Mouse (Mus musculus): ENCODE measurements at regions not wholly inside any gene's neighbourhood (a gene's known extent, or its start where the extent isn't known, plus 50 kb on each side); places are given as distances from the start of the nearest gene placed in this dataset.

DNA sequence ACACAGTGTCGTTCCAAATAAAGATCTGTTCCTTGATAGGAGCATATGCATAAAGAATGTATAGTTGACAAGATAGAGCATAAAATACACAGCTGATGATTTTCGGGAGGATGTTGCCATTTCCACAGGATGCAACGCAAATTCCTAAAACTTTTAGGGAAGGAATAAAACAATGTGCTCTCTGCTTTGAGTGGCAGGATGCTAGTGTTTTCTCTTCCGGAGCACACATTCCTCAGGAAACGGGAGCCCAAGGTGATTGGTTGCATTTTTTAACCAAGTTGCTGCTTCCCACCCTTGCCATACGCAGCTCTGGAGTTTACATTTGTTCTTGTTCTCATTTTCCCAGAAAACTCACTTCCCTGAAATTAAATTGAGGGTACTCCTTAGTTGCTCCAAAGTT is 116.8 kb upstream of the Arhgap28 start:
- no peak for DNase-seq (ENCODE audit: low spot score)

- DNase-seq (ENCODE audit: low spot score) = no peak
These were observed 130.5 kb upstream of the Arhgap28 start for GRCm38 (mm10) chr17:68134373-68134772.

DNA sequence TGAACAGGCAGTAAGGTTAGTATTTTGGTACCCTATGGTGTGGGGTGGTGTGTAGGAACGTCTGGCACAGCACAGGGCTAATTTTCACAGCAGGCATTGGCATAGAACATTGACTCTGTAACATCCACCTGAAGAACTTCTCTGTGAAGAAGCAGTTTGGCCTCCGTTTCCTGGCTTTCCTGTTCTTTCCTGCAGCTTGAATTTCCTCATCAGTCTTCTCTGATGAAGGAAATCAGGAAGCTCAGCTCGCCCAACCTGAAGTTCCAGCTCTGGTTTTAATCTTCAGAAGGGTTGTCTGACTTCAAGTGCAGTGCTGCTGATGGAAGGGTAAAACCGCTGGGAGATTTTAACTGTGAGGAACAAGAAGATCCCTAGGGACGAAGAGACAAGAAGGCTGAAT is 131.5 kb upstream of the Arhgap28 start:
- no peak for DNase-seq (ENCODE audit: low spot score)

GRCm38 (mm10) chr17:68143307-68143706 is 130.3 kb upstream of the L3mbtl4 start:
- DNase-seq (ENCODE audit: low spot score) = no peak

- DNase-seq (ENCODE audit: low spot score) = no peak
These were observed 124.3 kb upstream of the L3mbtl4 start for GRCm38 (mm10) chr17:68149237-68149792.

DNA sequence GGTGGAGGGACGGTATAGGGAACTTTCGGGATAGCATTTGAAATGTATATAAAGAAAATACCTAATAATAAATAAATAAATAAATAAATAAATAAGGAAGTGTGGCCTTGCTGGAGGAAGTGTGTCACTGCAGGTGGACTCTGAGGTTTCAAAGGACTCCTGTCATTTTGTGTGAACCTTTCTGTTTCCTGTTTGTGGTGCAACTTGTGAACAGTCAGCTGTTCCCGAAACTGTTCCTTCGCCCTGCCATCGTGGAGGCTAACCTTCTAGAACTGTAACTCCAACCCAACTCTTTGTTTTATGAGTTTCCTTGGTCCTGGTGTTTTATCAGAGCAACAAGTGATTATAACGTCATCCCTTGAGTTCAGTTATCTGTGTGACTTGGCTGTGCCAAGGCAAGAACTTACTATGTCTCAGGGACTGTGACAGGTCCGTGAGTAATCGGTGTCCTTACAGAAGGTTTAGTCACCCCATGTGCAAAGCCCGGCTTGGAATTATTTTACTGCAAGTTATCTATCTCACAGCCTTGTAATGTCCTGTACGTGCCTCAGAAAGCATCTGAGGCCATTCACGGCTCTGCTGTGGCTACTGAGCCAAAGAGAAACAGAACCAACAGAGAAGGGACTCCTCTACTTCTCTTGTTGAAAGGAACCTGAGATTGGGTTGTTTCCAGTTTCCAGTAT is 121.0 kb upstream of the L3mbtl4 start:
- DNase-seq (ENCODE audit: low spot score) = no peak

- DNase-seq (ENCODE audit: low spot score) = no peak
These were observed 118.7 kb upstream of the L3mbtl4 start for GRCm38 (mm10) chr17:68154879-68155278.

- DNase-seq (ENCODE audit: low spot score) = no peak
These were observed 115.4 kb upstream of the L3mbtl4 start for GRCm38 (mm10) chr17:68158172-68158651.

DNA sequence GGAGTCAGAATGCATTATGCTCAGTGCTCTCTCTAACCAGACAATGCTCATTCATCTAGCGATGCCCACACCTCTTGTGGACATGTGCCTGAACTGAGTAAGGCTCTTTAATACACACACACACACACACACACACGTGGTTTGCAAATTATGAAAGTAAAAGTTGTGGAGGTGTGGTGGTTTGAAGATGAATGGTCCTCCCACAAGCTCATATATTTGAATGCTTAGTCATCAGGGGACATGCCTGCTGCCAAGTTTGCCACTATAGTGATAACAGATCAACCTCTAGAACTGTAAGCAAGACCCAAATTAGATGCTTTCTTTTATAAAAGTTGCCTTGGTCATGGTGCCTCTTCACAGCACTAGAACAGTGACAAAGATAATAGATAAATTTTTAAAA is 112.5 kb upstream of the L3mbtl4 start:
- DNase-seq (ENCODE audit: low spot score) = no peak

DNA sequence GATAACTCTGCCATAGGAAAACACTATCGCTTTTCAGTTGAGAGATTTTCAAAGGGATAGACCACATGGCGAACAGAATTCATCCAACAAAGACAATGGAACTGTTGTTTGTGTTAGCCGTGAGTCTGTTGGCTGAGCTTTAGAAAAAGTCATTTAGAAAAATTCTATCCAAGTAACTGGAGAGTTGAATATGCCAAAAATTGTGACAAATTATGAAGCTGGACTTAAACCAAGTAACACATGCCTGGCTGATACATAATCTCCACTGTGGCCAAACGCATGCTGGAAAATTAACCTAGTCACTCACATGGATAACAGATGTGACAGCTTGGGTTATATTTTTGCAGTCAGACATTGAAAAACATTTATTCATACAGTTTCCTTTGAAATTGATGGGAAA is 110.1 kb upstream of the L3mbtl4 start:
- DNase-seq (ENCODE audit: low spot score) = no peak

DNA sequence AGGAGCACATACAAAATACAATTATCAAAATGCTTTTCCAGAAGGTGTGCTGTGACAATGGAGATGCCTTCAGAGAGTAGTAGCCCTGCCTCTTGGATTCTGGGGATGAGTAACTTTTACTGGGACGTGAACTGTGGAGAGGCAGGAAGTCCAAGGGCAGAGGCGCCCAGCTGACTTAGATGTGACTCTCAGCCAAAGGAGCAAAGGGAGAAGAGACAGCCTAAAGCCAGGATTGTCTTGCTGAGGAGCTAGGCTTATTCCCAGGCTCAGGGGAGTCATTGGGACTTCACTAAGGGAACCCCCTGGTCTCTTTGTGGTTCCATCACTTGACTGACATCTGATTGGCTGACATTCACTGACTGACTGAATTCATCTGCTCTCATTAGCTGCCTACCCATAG is 108.9 kb upstream of the L3mbtl4 start:
- DNase-seq (ENCODE audit: low spot score) = no peak

- no peak for DNase-seq (ENCODE audit: low spot score)
These were observed 108.3 kb upstream of the L3mbtl4 start for GRCm38 (mm10) chr17:68165171-68165825.

GRCm38 (mm10) chr17:68166397-68166796 is 107.2 kb upstream of the L3mbtl4 start:
- DNase-seq (ENCODE audit: low spot score) = peak; percentile 41

DNA sequence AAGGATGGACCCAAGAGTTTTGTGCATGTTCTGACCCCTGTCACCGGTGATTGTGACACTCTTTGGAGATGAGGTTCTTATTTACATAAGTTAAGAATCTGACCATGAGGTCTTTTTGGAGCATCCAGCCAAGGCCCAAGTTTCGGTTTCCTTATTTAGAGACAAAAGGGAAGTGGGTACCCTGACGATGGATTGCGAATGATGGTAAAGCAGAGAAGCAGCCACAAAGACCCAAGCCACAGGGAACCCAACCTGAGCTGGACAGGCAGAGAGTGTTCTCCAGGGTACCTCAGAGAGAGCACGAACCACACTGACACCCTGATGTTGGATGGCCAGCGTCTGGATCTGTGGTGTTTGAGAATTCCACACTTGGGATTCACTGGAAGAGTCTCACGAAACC is 100.8 kb upstream of the L3mbtl4 start:
- no peak for DNase-seq (ENCODE audit: low spot score)

GRCm38 (mm10) chr17:68176611-68177165 is 96.9 kb upstream of the L3mbtl4 start:
- no peak for DNase-seq (ENCODE audit: low spot score)

- peak; percentile 16 for DNase-seq (ENCODE audit: low spot score)
These were observed 95.8 kb upstream of the L3mbtl4 start for GRCm38 (mm10) chr17:68177835-68178234.

GRCm38 (mm10) chr17:68185385-68185784 is 88.2 kb upstream of the L3mbtl4 start:
- no peak for DNase-seq (ENCODE audit: low spot score)

DNA sequence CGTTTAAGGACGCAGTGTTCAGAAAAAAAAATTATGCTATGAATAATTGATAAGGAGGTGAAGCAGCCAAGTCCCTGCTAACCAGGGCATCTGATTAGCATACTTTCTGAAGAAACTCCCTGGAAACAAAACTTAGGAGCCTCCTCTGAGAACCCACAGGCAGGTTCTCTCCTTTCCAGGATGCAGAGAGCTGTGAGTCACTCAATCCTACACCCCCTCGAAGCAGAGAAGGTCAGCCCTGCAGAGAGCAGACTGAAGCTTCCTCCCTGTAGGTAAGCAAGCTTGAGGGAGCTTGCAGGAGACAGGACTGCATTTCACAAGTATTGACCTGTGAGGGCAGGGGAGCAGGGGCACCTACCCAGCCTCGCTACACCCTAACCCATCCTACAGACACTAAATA is 83.7 kb upstream of the L3mbtl4 start:
- no peak for DNase-seq (ENCODE audit: low spot score)

- DNase-seq (ENCODE audit: low spot score) = no peak
These were observed 68.1 kb upstream of the L3mbtl4 start for GRCm38 (mm10) chr17:68205545-68205944.

- no peak for DNase-seq (ENCODE audit: low spot score)
These were observed 64.8 kb upstream of the L3mbtl4 start for GRCm38 (mm10) chr17:68208837-68209236.

GRCm38 (mm10) chr17:68210313-68211254 is 63.0 kb upstream of the L3mbtl4 start:
- no peak for DNase-seq (ENCODE audit: low spot score)

GRCm38 (mm10) chr17:68218246-68218645 is 55.4 kb upstream of the L3mbtl4 start:
- DNase-seq (ENCODE audit: low spot score) = no peak
